Mouse (Mus musculus): ENCODE measurements around the gene Ccnd1. TPM values are rescaled to one million over a fixed set of nuclear protein-coding genes. Genes with fewer than 3 reads are reported as not detected.
A peak's percentile ranks its signal among the peaks of the same experiment; 100 is the strongest.
"Not testable (repeated sequence)": the region's sequence is repeated elsewhere in the genome, so short reads cannot be mapped to it uniquely, and the experiment has no call there.

The Ccnd1 gene
- polyA plus RNA-seq, 1 experiment from 2014 or later, result 19.2 TPM

GRCm38 (mm10) chr7:144898506-144898905, 41.2 kb downstream of the Ccnd1 start:
- H3K36me3 ChIP-seq, result no peaks in the 10 kb centered on the region
- WGBS, result 47% methylated on average over 6 of the region's 6 CpGs
- H3K4me2 ChIP-seq, result peak overlapping the region; percentile 24; the same call in 1 of the 2 replicates
- H3K27me3 ChIP-seq (replicated peaks), result peaks cover 42% of the 10 kb centered on the region
- peaks cover 32% of the 10 kb centered on the region for H3K4me1 ChIP-seq
- no peak overlapping the region for H3K9ac ChIP-seq (replicated peaks)
- no peak overlapping the region for H3K27ac ChIP-seq (replicated peaks)
- no peak for ATAC-seq (ENCODE audit: low FRiP score)
- no peaks in the 10 kb centered on the region for H3K9me3 ChIP-seq (replicated peaks)
- H3K4me3 ChIP-seq (replicated peaks), result no peak overlapping the region

- Histone ChIP-seq H3K9me3 (replicated peaks) (no peaks in the 10 kb centered on the region), H3K4me2 (peak within 1 kb of the TSS; percentile 93), H3K27ac (replicated peaks) (peak within 1 kb of the TSS; percentile 35), H3K9ac (replicated peaks) (peak within 1 kb of the TSS; percentile 43), H3K27me3 (replicated peaks) (peaks cover 42% of the 10 kb centered on the region), H3K36me3 (no peaks in the 10 kb centered on the region), H3K4me3 (replicated peaks) (peak within 1 kb of the TSS; percentile 43), H3K4me1 (peaks cover 32% of the 10 kb centered on the region)
- WGBS, result under 1% methylated on average over 65 of the region's 65 CpGs
- peak; percentile 38 for ATAC-seq (ENCODE audit: low FRiP score)
Measured at GRCm38 (mm10) chr7:144896294-144897218, 43.2 kb downstream of the Ccnd1 start, which contains the start of gene Fgf15. TSS of gene Fgf15 (plus strand) at chr7:144896531.

- peaks cover 42% of the 10 kb centered on the region for H3K27me3 ChIP-seq (replicated peaks)
Measured at GRCm38 (mm10) chr7:144895305-144896111, 44.2 kb downstream of the Ccnd1 start.

GRCm38 (mm10) chr7:144894706-144895105, 45.0 kb downstream of the Ccnd1 start:
- peaks cover 45% of the 10 kb centered on the region for H3K27me3 ChIP-seq (replicated peaks)

More at GRCm38 (mm10) chr7:144895305-144896111, 44.2 kb downstream of the Ccnd1 start:
- Histone ChIP-seq H3K4me2 (peak overlapping the region; percentile 93), H3K4me3 (replicated peaks) (peak overlapping the region; percentile 43), H3K4me1 (peaks cover 32% of the 10 kb centered on the region), H3K9ac (replicated peaks) (peak overlapping the region; percentile 43), H3K36me3 (no peaks in the 10 kb centered on the region), H3K27ac (replicated peaks) (peak overlapping the region; percentile 35), H3K9me3 (replicated peaks) (no peaks in the 10 kb centered on the region)
- peak; percentile 81 for ATAC-seq (ENCODE audit: low FRiP score)
- under 1% methylated on average over 37 of the region's 37 CpGs for WGBS

GRCm38 (mm10) chr7:144894191-144894590, 45.5 kb downstream of the Ccnd1 start:
- H3K4me1 ChIP-seq, result peaks cover 32% of the 10 kb centered on the region
- H3K36me3 ChIP-seq, result no peaks in the 10 kb centered on the region
- no peak overlapping the region for H3K27ac ChIP-seq (replicated peaks)
- H3K27me3 ChIP-seq (replicated peaks), result peaks cover 46% of the 10 kb centered on the region
- ATAC-seq (ENCODE audit: low FRiP score), result no peak
- no peak overlapping the region for H3K4me3 ChIP-seq (replicated peaks)
- 3% methylated on average over 5 of the region's 5 CpGs for WGBS
- peak overlapping the region; percentile 93; the same call in 1 of the 2 replicates for H3K4me2 ChIP-seq
- H3K9ac ChIP-seq (replicated peaks), result no peak overlapping the region
- no peaks in the 10 kb centered on the region for H3K9me3 ChIP-seq (replicated peaks)

More at GRCm38 (mm10) chr7:144894706-144895105, 45.0 kb downstream of the Ccnd1 start:
- Histone ChIP-seq H3K4me3 (replicated peaks) (peak overlapping the region; percentile 43), H3K36me3 (no peaks in the 10 kb centered on the region), H3K4me2 (peak overlapping the region; percentile 93), H3K9me3 (replicated peaks) (no peaks in the 10 kb centered on the region), H3K4me1 (peaks cover 32% of the 10 kb centered on the region), H3K27ac (replicated peaks) (peak overlapping the region; percentile 54), H3K9ac (replicated peaks) (0 out of 2 replicates have a peak overlapping the region, but pooled peaks have one; percentile 5)
- no peak for ATAC-seq (ENCODE audit: low FRiP score)
- WGBS, result 2% methylated on average over 4 of the region's 4 CpGs

- no peaks in the 10 kb centered on the region for H3K9me3 ChIP-seq (replicated peaks)
- no peak overlapping the region for H3K4me2 ChIP-seq
- no peak overlapping the region for H3K4me3 ChIP-seq (replicated peaks)
- H3K36me3 ChIP-seq, result no peaks in the 10 kb centered on the region
- no peak overlapping the region for H3K27ac ChIP-seq (replicated peaks)
- no peak overlapping the region for H3K9ac ChIP-seq (replicated peaks)
- no peak for ATAC-seq (ENCODE audit: low FRiP score)
- WGBS, result 54% methylated on average over 6 of the region's 6 CpGs
- H3K4me1 ChIP-seq, result peaks cover 29% of the 10 kb centered on the region
- peaks cover 38% of the 10 kb centered on the region for H3K27me3 ChIP-seq (replicated peaks)
Measured at GRCm38 (mm10) chr7:144892322-144892721, 47.4 kb downstream of the Ccnd1 start.

GRCm38 (mm10) chr7:144891863-144892262, 47.9 kb downstream of the Ccnd1 start:
- Histone ChIP-seq H3K4me3 (replicated peaks) (no peak overlapping the region), H3K4me2 (no peak overlapping the region), H3K27me3 (replicated peaks) (peaks cover 34% of the 10 kb centered on the region), H3K4me1 (peaks cover 24% of the 10 kb centered on the region), H3K9me3 (replicated peaks) (no peaks in the 10 kb centered on the region), H3K36me3 (no peaks in the 10 kb centered on the region), H3K9ac (replicated peaks) (no peak overlapping the region), H3K27ac (replicated peaks) (no peak overlapping the region)
- 85% methylated on average over 2 of the region's 2 CpGs for WGBS
- ATAC-seq (ENCODE audit: low FRiP score), result no peak

GRCm38 (mm10) chr7:144890661-144891060, 49.1 kb downstream of the Ccnd1 start:
- not testable (repeated sequence) for H3K9ac ChIP-seq (replicated peaks); H3K9me3 ChIP-seq (replicated peaks); H3K27ac ChIP-seq (replicated peaks); H3K36me3 ChIP-seq; H3K4me3 ChIP-seq (replicated peaks); H3K4me2 ChIP-seq; ATAC-seq (ENCODE audit: low FRiP score)
- peaks cover 23% of the 10 kb centered on the region for H3K27me3 ChIP-seq (replicated peaks)
- H3K4me1 ChIP-seq, result peaks cover 13% of the 10 kb centered on the region
- 100% methylated on average over 1 of the region's 1 CpGs for WGBS

GRCm38 (mm10) chr7:144888564-144889299, 51.0 kb downstream of the Ccnd1 start:
- H3K27ac ChIP-seq (replicated peaks), result no peak overlapping the region
- H3K4me1 ChIP-seq, result no peaks in the 10 kb centered on the region
- ATAC-seq (ENCODE audit: low FRiP score), result no peak
- H3K36me3 ChIP-seq, result no peaks in the 10 kb centered on the region
- no peak overlapping the region for H3K4me3 ChIP-seq (replicated peaks)
- no peak overlapping the region for H3K4me2 ChIP-seq
- H3K9ac ChIP-seq (replicated peaks), result no peak overlapping the region
- peaks cover 16% of the 10 kb centered on the region for H3K27me3 ChIP-seq (replicated peaks)
- 11% methylated on average over 18 of the region's 18 CpGs for WGBS
- no peaks in the 10 kb centered on the region for H3K9me3 ChIP-seq (replicated peaks)

GRCm38 (mm10) chr7:144887672-144888071, 52.1 kb downstream of the Ccnd1 start:
- Histone ChIP-seq H3K9me3 (replicated peaks) (no peaks in the 10 kb centered on the region), H3K4me2 (no peak overlapping the region), H3K4me1 (no peaks in the 10 kb centered on the region), H3K9ac (replicated peaks) (no peak overlapping the region), H3K36me3 (no peaks in the 10 kb centered on the region), H3K27ac (replicated peaks) (no peak overlapping the region), H3K4me3 (replicated peaks) (no peak overlapping the region), H3K27me3 (replicated peaks) (peaks cover 16% of the 10 kb centered on the region)
- ATAC-seq (ENCODE audit: low FRiP score), result no peak
- 84% methylated on average over 2 of the region's 2 CpGs for WGBS

- Histone ChIP-seq H3K4me1 (no peaks in the 10 kb centered on the region), H3K4me2 (no peak overlapping the region), H3K27ac (replicated peaks) (no peak overlapping the region), H3K27me3 (replicated peaks) (no peaks in the 10 kb centered on the region), H3K36me3 (no peaks in the 10 kb centered on the region), H3K9me3 (replicated peaks) (no peaks in the 10 kb centered on the region), H3K9ac (replicated peaks) (no peak overlapping the region), H3K4me3 (replicated peaks) (no peak overlapping the region)
- WGBS, result 39% methylated on average over 2 of the region's 2 CpGs
- ATAC-seq (ENCODE audit: low FRiP score), result no peak
Measured at GRCm38 (mm10) chr7:144883106-144883505, 56.6 kb downstream of the Ccnd1 start.
